Mouse (Mus musculus) lung, postnatal 0 days (tissue): ENCODE results near the gene Tmprss6. TPM values are rescaled to one million over a fixed set of nuclear protein-coding genes. Genes with fewer than 3 reads are reported as not detected.

Source experiments
- ATAC-seq: fragments of 200-750 bp; cut with Nextera tagmentation; 2 replicates; pipeline ENCODE4 v1.8.0; 2017; ENCODE audit warnings: moderate library complexity
- DNase-seq: peaks from one replicate; pipeline ENCODE4 v3.0.0-alpha.2; 2016; ENCODE audit warnings: low spot score
- H3K27ac ChIP-seq: fragments of 300-500 bp; sonication (generic); 2 replicates; pipeline ENCODE4 v1.5.1; 2014; ENCODE audit warnings: antibody characterized with exemption, mild to moderate bottlenecking, low read length, mixed read lengths
- H3K27me3 ChIP-seq: fragments of 300-500 bp; sonication (generic); replicated peaks from 2 replicates; pipeline ENCODE4 v1.6.1; 2014; ENCODE audit warnings: low read length, mixed read lengths; ENCODE audit not compliant: insufficient read depth
- H3K36me3 ChIP-seq: fragments of 300-500 bp; sonication (generic); 2 replicates; pipeline ENCODE4 v1.6.1; 2014; ENCODE audit warnings: low read length, mixed read lengths; ENCODE audit not compliant: insufficient read depth
- H3K4me1 ChIP-seq: fragments of 300-500 bp; sonication (generic); 2 replicates; pipeline ENCODE4 v1.6.1; 2014; ENCODE audit warnings: antibody characterized with exemption, low read depth, low read length, mixed read lengths; ENCODE audit not compliant: insufficient read depth
- H3K4me2 ChIP-seq: fragments of 300-500 bp; sonication (generic); replicated peaks from 2 replicates; pipeline ENCODE4 v1.6.1; 2014; ENCODE audit warnings: low read depth, mild to moderate bottlenecking, low read length, moderate library complexity, mixed read lengths
- H3K4me3 ChIP-seq: fragments of 300-500 bp; sonication (generic); 2 replicates; pipeline ENCODE4 v1.5.1; 2014; ENCODE audit warnings: low read depth, low read length
- H3K9ac ChIP-seq: fragments of 300-500 bp; sonication (generic); replicated peaks from 2 replicates; pipeline ENCODE4 v1.6.1; 2014; ENCODE audit warnings: low read depth, mild to moderate bottlenecking
- H3K9me3 ChIP-seq: fragments of 300-500 bp; sonication (generic); 2 replicates; pipeline ENCODE4 v1.6.1; 2016; ENCODE audit warnings: low read length, mixed read lengths
- CTCF ChIP-seq: IDR thresholded peaks from 2 replicates; pipeline ENCODE4 v1.5.1; 2016; ENCODE audit warnings: antibody characterized with exemption, mild to moderate bottlenecking
- EP300 ChIP-seq: IDR thresholded peaks from 2 replicates; pipeline ENCODE4 v1.6.1; 2016; ENCODE audit warnings: antibody characterized with exemption, mild to moderate bottlenecking, control low read depth
- WGBS: fragments of 180-500 bp; shearing (Covaris S2); extraction: QIAGEN DNeasy Blood & Tissue Kit; methylation state at CpG from one replicate; pipeline ENCODE4 v1.1.7; 2014; 5-methylcytosine and 5-hydroxymethylcytosine counted together
- polyA plus RNA-seq: library from polyadenylated mRNA; unstranded; fragments of >200 nt; fragmentation: Nextera tagmentation; extraction: Ambion mirVana; gene quantifications from 2 replicates; pipeline ENCODE4 v1.2.1, GENCODE M21; 2015

Gene Tmprss6
- polyA plus RNA-seq, 1 experiment from 2014 or later = 0.23 TPM

- peak; percentile 82 for ATAC-seq
- Histone ChIP-seq H3K4me2 (peak overlapping the region; percentile 73), H3K36me3 (no peaks in the 10 kb centered on the region), H3K9me3 (no peaks in the 10 kb centered on the region), H3K4me1 (no peaks in the 10 kb centered on the region), H3K27ac (peak overlapping the region; percentile 76), H3K9ac (peak overlapping the region; percentile 54; the same call in 1 of the 2 replicates), H3K4me3 (peak overlapping the region; percentile 43), H3K27me3 (no peaks in the 10 kb centered on the region)
- under 1% methylated on average over 22 of the region's 22 CpGs for WGBS
- TF ChIP-seq CTCF (peak; percentile 95), EP300 (peak; percentile 58)
- DNase-seq = peak; percentile 96
These were observed 20.5 kb downstream of the Tmprss6 start for GRCm38 (mm10) chr15:78447746-78448535.

GRCm38 (mm10) chr15:78447121-78447520, 21.3 kb downstream of the Tmprss6 start:
- H3K9me3 ChIP-seq = no peaks in the 10 kb centered on the region

GRCm38 (mm10) chr15:78443857-78444256, 24.6 kb downstream of the Tmprss6 start:
- ATAC-seq = no peak
- H3K9me3 ChIP-seq = no peaks in the 10 kb centered on the region
- no peak overlapping the region for H3K27ac ChIP-seq
- WGBS = 42% methylated on average over 6 of the region's 6 CpGs
- no peak overlapping the region for H3K4me3 ChIP-seq
- no peak for DNase-seq
- no peak overlapping the region for H3K4me2 ChIP-seq
- H3K27me3 ChIP-seq = no peaks in the 10 kb centered on the region
- no peak overlapping the region for H3K9ac ChIP-seq
- no peaks in the 10 kb centered on the region for H3K4me1 ChIP-seq
- TF ChIP-seq EP300 (no peak), CTCF (no peak)
- no peaks in the 10 kb centered on the region for H3K36me3 ChIP-seq

More at GRCm38 (mm10) chr15:78447121-78447520, 21.3 kb downstream of the Tmprss6 start:
- TF ChIP-seq CTCF (no peak), EP300 (no peak)
- DNase-seq (peak; percentile 41), ATAC-seq (no peak)
- WGBS = 21% methylated on average over 7 of the region's 7 CpGs
- H3K27ac ChIP-seq = no peak overlapping the region
- H3K9ac ChIP-seq = no peak overlapping the region
- no peaks in the 10 kb centered on the region for H3K36me3 ChIP-seq
- H3K4me2 ChIP-seq = no peak overlapping the region
- no peaks in the 10 kb centered on the region for H3K27me3 ChIP-seq
- H3K4me1 ChIP-seq = no peaks in the 10 kb centered on the region
- no peak overlapping the region for H3K4me3 ChIP-seq

GRCm38 (mm10) chr15:78442231-78442630, 26.2 kb downstream of the Tmprss6 start:
- Histone ChIP-seq H3K9ac (no peak overlapping the region), H3K27me3 (no peaks in the 10 kb centered on the region), H3K9me3 (no peaks in the 10 kb centered on the region), H3K27ac (no peak overlapping the region), H3K4me3 (no peak overlapping the region), H3K4me1 (no peaks in the 10 kb centered on the region), H3K4me2 (no peak overlapping the region), H3K36me3 (no peaks in the 10 kb centered on the region)
- 86% methylated on average over 19 of the region's 19 CpGs for WGBS
- TF ChIP-seq EP300 (no peak), CTCF (no peak)
- ATAC-seq = no peak
- DNase-seq = no peak

GRCm38 (mm10) chr15:78438973-78439372, 29.5 kb downstream of the Tmprss6 start:
- no peak for ATAC-seq
- no peaks in the 10 kb centered on the region for H3K9me3 ChIP-seq
- H3K4me2 ChIP-seq = no peak overlapping the region
- TF ChIP-seq CTCF = no peak
- TF ChIP-seq EP300 = no peak
- WGBS = 78% methylated on average over 9 of the region's 9 CpGs
- no peak overlapping the region for H3K27ac ChIP-seq
- no peaks in the 10 kb centered on the region for H3K27me3 ChIP-seq
- no peaks in the 10 kb centered on the region; the same call in 1 of the 2 replicates for H3K4me1 ChIP-seq
- H3K9ac ChIP-seq = no peak overlapping the region
- no peak for DNase-seq
- H3K4me3 ChIP-seq = no peak overlapping the region
- peaks cover 3% of the 10 kb centered on the region; the same call in 1 of the 2 replicates for H3K36me3 ChIP-seq

- ATAC-seq = no peak
- no peak for DNase-seq
- Histone ChIP-seq H3K4me1 (no peaks in the 10 kb centered on the region; the same call in 1 of the 2 replicates), H3K27me3 (no peaks in the 10 kb centered on the region), H3K4me2 (no peak overlapping the region), H3K9me3 (no peaks in the 10 kb centered on the region), H3K4me3 (no peak overlapping the region), H3K36me3 (peaks cover 3% of the 10 kb centered on the region; the same call in 1 of the 2 replicates), H3K9ac (no peak overlapping the region), H3K27ac (no peak overlapping the region)
- TF ChIP-seq CTCF (no peak), EP300 (no peak)
- WGBS = 64% methylated on average over 8 of the region's 8 CpGs
These were observed 29.9 kb downstream of the Tmprss6 start for GRCm38 (mm10) chr15:78438505-78438904.
